Mouse (Mus musculus) small intestine, adult 2 months (tissue): ENCODE data around the gene Cox6b1.

ENCODE experiments used
- CTCF ChIP-seq: fragments of 200-500 bp; IDR thresholded peaks from 2 replicates; pipeline ENCODE4 v1.5.1; 2012; ENCODE audit warnings: low read depth, mild to moderate bottlenecking, control low read depth, inconsistent platforms, low read length, moderate library complexity, mixed read lengths; ENCODE audit not compliant: insufficient replicate concordance, insufficient read length; ENCODE audit errors: extremely low read depth
- POLR2A ChIP-seq: fragments of 200-500 bp; IDR thresholded peaks from 2 replicates; pipeline ENCODE4 v1.6.1; 2012; ENCODE audit warnings: low read depth, mild to moderate bottlenecking, control low read depth, inconsistent platforms, low read length, moderate library complexity

- TF ChIP-seq POLR2A (no peak), CTCF (no peak)
Observed at GRCm38 (mm10) chr7:30665321-30665720, 39.4 kb upstream of the Cox6b1 start.
